Comparison of ENCODE assay signal across 14 mouse cellular contexts in genomic region chr5:139536911-139537738, GRCm38 (mm10). TPM values are rescaled to one million over a fixed set of nuclear protein-coding genes. Genes with fewer than 3 reads are reported as not detected.
DNase-seq lines count a peak whose midpoint lies in the region; ATAC-seq and TF ChIP-seq lines count a peak whose summit lies in the region.
"Had no signal": no experiment of that assay in that cellular context is flagged by ENCODE, and none has a peak within 500 bp of the region (broad histone marks: within the 10 kb centered on the region; RNA-seq: fewer than 3 reads in every experiment).

No protein-coding gene starts in this region.

- H3K9ac ChIP-seq in intestine, embryonic 14.5 days (ENCODE audit: low read length): no peak overlapping the region
- no peak overlapping the region for H3K9ac ChIP-seq in intestine, postnatal 0 days (ENCODE audit: low read depth, low read length)
- H3K9ac ChIP-seq in hindbrain, embryonic 13.5 days: no peak overlapping the region
- H3K9ac ChIP-seq in neural tube, embryonic 12.5 days: 0 out of 2 replicates have a peak overlapping the region, but pooled peaks have one; percentile 13
- H3K9ac ChIP-seq in heart, embryonic 11.5 days (ENCODE audit: low read depth, low read length): no peak overlapping the region
- H3K9ac ChIP-seq: intestine, embryonic 15.5 days; liver, embryonic 14.5 days had no signal

- no peaks in the 10 kb centered on the region for H3K36me3 ChIP-seq in intestine, embryonic 14.5 days (ENCODE audit: control insufficient read depth, insufficient read depth, low read length)
- H3K36me3 ChIP-seq in intestine, postnatal 0 days (ENCODE audit: control insufficient read depth, insufficient read depth): no peaks in the 10 kb centered on the region
- H3K36me3 ChIP-seq in hindbrain, embryonic 13.5 days: no peaks in the 10 kb centered on the region
- no peaks in the 10 kb centered on the region for H3K36me3 ChIP-seq in neural tube, embryonic 12.5 days
- no peaks in the 10 kb centered on the region for H3K36me3 ChIP-seq in heart, embryonic 11.5 days (ENCODE audit: control insufficient read depth, insufficient read depth, low read length)
- H3K36me3 ChIP-seq: intestine, embryonic 15.5 days had no signal

- no peak for ATAC-seq in intestine, embryonic 14.5 days (replicated peaks; ENCODE audit: low FRiP score, low TSS enrichment, low read depth)
- no peak for ATAC-seq in intestine, postnatal 0 days
- ATAC-seq in hindbrain, embryonic 13.5 days (ENCODE audit: low FRiP score): no peak
- ATAC-seq in neural tube, embryonic 12.5 days (ENCODE audit: low FRiP score, low read depth): no peak
- no peak for ATAC-seq in heart, embryonic 11.5 days (replicated peaks; ENCODE audit: insufficient number of reproducible peaks, low FRiP score, low TSS enrichment)

- intact Hi-C loops in left cerebral cortex, postnatal 4 days (cut with DNase I): loop anchor here (10.0 kb wide), 2 partner anchors 128 to 218 kb away; no protein-coding TSS in a partner anchor

- H3K9me3 ChIP-seq in intestine, embryonic 14.5 days (ENCODE audit: control insufficient read depth, low read length): no peaks in the 10 kb centered on the region
- H3K9me3 ChIP-seq in intestine, postnatal 0 days (ENCODE audit: control insufficient read depth): no peaks in the 10 kb centered on the region
- no peaks in the 10 kb centered on the region for H3K9me3 ChIP-seq in hindbrain, embryonic 13.5 days
- H3K9me3 ChIP-seq in neural tube, embryonic 12.5 days: no peaks in the 10 kb centered on the region
- H3K9me3 ChIP-seq in heart, embryonic 11.5 days (replicated peaks; ENCODE audit: control insufficient read depth, low read length): no peaks in the 10 kb centered on the region
- H3K9me3 ChIP-seq: intestine, embryonic 15.5 days had no signal

- no peaks in the 10 kb centered on the region for H3K4me1 ChIP-seq in intestine, embryonic 14.5 days (replicated peaks; ENCODE audit: control insufficient read depth, insufficient read depth, low read length)
- H3K4me1 ChIP-seq in intestine, postnatal 0 days (replicated peaks; ENCODE audit: control insufficient read depth, insufficient read depth, low read length): no peaks in the 10 kb centered on the region
- peaks cover 59% of the 10 kb centered on the region for H3K4me1 ChIP-seq in hindbrain, embryonic 13.5 days (replicated peaks)
- H3K4me1 ChIP-seq in neural tube, embryonic 12.5 days: peaks cover 43% of the 10 kb centered on the region
- no peaks in the 10 kb centered on the region; the same call in 1 of the 2 replicates for H3K4me1 ChIP-seq in heart, embryonic 11.5 days (ENCODE audit: control insufficient read depth, insufficient read depth, low read length)

- peak; percentile 57 for DNase-seq in intestine, embryonic 14.5 days (ENCODE audit: low spot score)
- peak; percentile 59 for DNase-seq in embryo, embryonic 10.5 days (ENCODE audit: low spot score)
- DNase-seq in layer of hippocampus, postnatal 14 days (ENCODE audit: low spot score in 2 of 2): no peak
- no peak for DNase-seq in left cerebral cortex, postnatal 4 days

- H3K27me3 ChIP-seq in intestine, embryonic 14.5 days (replicated peaks; ENCODE audit: control insufficient read depth, insufficient read depth, low read length): peaks cover 97% of the 10 kb centered on the region
- peaks cover 92% of the 10 kb centered on the region for H3K27me3 ChIP-seq in intestine, postnatal 0 days (replicated peaks; ENCODE audit: control insufficient read depth, insufficient read depth, low read length)
- H3K27me3 ChIP-seq in hindbrain, embryonic 13.5 days: peaks cover 84% of the 10 kb centered on the region
- peaks cover 69% of the 10 kb centered on the region for H3K27me3 ChIP-seq in neural tube, embryonic 12.5 days (replicated peaks)
- H3K27me3 ChIP-seq in heart, embryonic 11.5 days (ENCODE audit: control insufficient read depth, insufficient read depth, low read length): peaks cover 89% of the 10 kb centered on the region

- H3K4me3 ChIP-seq in intestine, embryonic 14.5 days (ENCODE audit: low read depth, low read length): no peak overlapping the region
- H3K4me3 ChIP-seq in intestine, postnatal 0 days (ENCODE audit: low read depth, low read length): no peak overlapping the region
- H3K4me3 ChIP-seq in hindbrain, embryonic 13.5 days: no peak overlapping the region
- no peak overlapping the region for H3K4me3 ChIP-seq in neural tube, embryonic 12.5 days
- H3K4me3 ChIP-seq in heart, embryonic 11.5 days (ENCODE audit: low read depth, low read length): no peak overlapping the region
- H3K4me3 ChIP-seq: heart, adult 2 months; intestine, embryonic 15.5 days had no signal

- H3K4me2 ChIP-seq in intestine, embryonic 14.5 days (ENCODE audit: low read length): no peak overlapping the region
- H3K4me2 ChIP-seq in intestine, postnatal 0 days (replicated peaks; ENCODE audit: low read depth): no peak overlapping the region
- H3K4me2 ChIP-seq in hindbrain, embryonic 13.5 days: peak overlapping the region; percentile 19; the same call in 1 of the 2 replicates
- peak overlapping the region; percentile 27; the same call in 1 of the 2 replicates for H3K4me2 ChIP-seq in neural tube, embryonic 12.5 days (replicated peaks)
- no peak overlapping the region for H3K4me2 ChIP-seq in heart, embryonic 11.5 days
- H3K4me2 ChIP-seq: intestine, embryonic 15.5 days had no signal

- 4% methylated on average over 18 of the region's 18 CpGs for WGBS in intestine, embryonic 14.5 days
- 6% methylated on average over 18 of the region's 18 CpGs for WGBS in intestine, postnatal 0 days
- 2% methylated on average over 18 of the region's 18 CpGs for WGBS in hindbrain, embryonic 13.5 days
- WGBS in neural tube, embryonic 12.5 days: 1% methylated on average over 18 of the region's 18 CpGs
- 3% methylated on average over 18 of the region's 18 CpGs for WGBS in heart, embryonic 11.5 days (ENCODE audit: insufficient replicate concordance)

- TF ChIP-seq CTCF in intestine, postnatal 0 days (IDR thresholded peaks at IDR 0.05; ENCODE audit: low read depth): no peak

- no peak overlapping the region for H3K27ac ChIP-seq in intestine, embryonic 14.5 days (ENCODE audit: low read depth)
- H3K27ac ChIP-seq in intestine, postnatal 0 days (ENCODE audit: low read depth, low read length): no peak overlapping the region
- peak overlapping the region; percentile 82 for H3K27ac ChIP-seq in hindbrain, embryonic 13.5 days
- 0 out of 2 replicates have a peak overlapping the region, but pooled peaks have one; percentile 1 for H3K27ac ChIP-seq in neural tube, embryonic 12.5 days
- H3K27ac ChIP-seq in heart, embryonic 11.5 days (ENCODE audit: low read depth, low read length): no peak overlapping the region
- H3K27ac ChIP-seq: heart, adult 2 months; intestine, embryonic 15.5 days; liver, embryonic 14.5 days had no signal

RNA-seq across cellular contexts. Expression of gene Uncx, which starts 6.2 kb away (rescaled TPM):
- not detected in 2 replicates for polyA plus RNA-seq in intestine, embryonic 14.5 days (2014; fragmentation: Nextera tagmentation; extraction: Ambion mirVana)
- polyA plus RNA-seq in intestine, postnatal 0 days (2015; fragmentation: Nextera tagmentation; extraction: Ambion mirVana): not detected in 2 replicates
- 48.8 and 60.7 TPM in 2 replicates for polyA plus RNA-seq in hindbrain, embryonic 13.5 days (2015; fragmentation: Nextera tagmentation; extraction: Ambion mirVana)
- polyA plus RNA-seq in neural tube, embryonic 12.5 days (2016; fragmentation: Nextera tagmentation; extraction: Ambion mirVana): 92.9 and 107 TPM in 2 replicates
- total RNA-seq in layer of hippocampus, postnatal 14 days (2021): under 1 TPM in 1 of 2 experiments, not detected in 1; 0.19 TPM
- total RNA-seq in left cerebral cortex, postnatal 4 days (2021): under 1 TPM in 1 of 2 experiments, not detected in 1; 0.64 TPM
- 0.09 TPM in 1 of 2 replicates, not detected in the other for polyA plus RNA-seq in heart, embryonic 11.5 days (2014; fragmentation: Nextera tagmentation; extraction: Ambion mirVana)
- total RNA-seq: heart, adult 2 months; layer of hippocampus, postnatal 25 days; megakaryocyte progenitor cell, adult 5-6 weeks; MEL had no signal
- polyA plus RNA-seq: heart, adult 2 months; intestine, embryonic 15.5 days; liver, embryonic 14.5 days had no signal

RNA-seq across cellular contexts. Expression of gene Zfand2a, which starts 52.8 kb away (rescaled TPM):
- 5.7 and 9.4 TPM in 2 replicates for polyA plus RNA-seq in intestine, embryonic 14.5 days (2014; fragmentation: Nextera tagmentation; extraction: Ambion mirVana)
- polyA plus RNA-seq in intestine, postnatal 0 days (2015; fragmentation: Nextera tagmentation; extraction: Ambion mirVana): 6.1 and 6.7 TPM in 2 replicates
- polyA plus RNA-seq in hindbrain, embryonic 13.5 days (2015; fragmentation: Nextera tagmentation; extraction: Ambion mirVana): 13.1 and 13.3 TPM in 2 replicates
- 10.1 and 15.2 TPM in 2 replicates for polyA plus RNA-seq in neural tube, embryonic 12.5 days (2016; fragmentation: Nextera tagmentation; extraction: Ambion mirVana)
- total RNA-seq in layer of hippocampus, postnatal 14 days (2021): 10 to 100 TPM; 77.1 to 88.8 TPM
- 10 to 100 TPM; 58.7 to 60.3 TPM for total RNA-seq in left cerebral cortex, postnatal 4 days (2021)
- 6.3 and 7.2 TPM in 2 replicates for polyA plus RNA-seq in heart, embryonic 11.5 days (2014; fragmentation: Nextera tagmentation; extraction: Ambion mirVana)

Comparison
In these comparisons a context has a peak if more than half of its experiments do, and no peak if none do; other contexts are left out.
1. DNase-seq: peak in intestine, embryonic 14.5 days (single experiment) and embryo, embryonic 10.5 days (single experiment); none in layer of hippocampus, postnatal 14 days (0 of 2) and left cerebral cortex, postnatal 4 days (single experiment).
2. H3K27ac ChIP-seq: peak in hindbrain, embryonic 13.5 days (single experiment) and neural tube, embryonic 12.5 days (single experiment); none in intestine, embryonic 14.5 days (single experiment), intestine, postnatal 0 days (single experiment) and heart, embryonic 11.5 days (single experiment).
3. H3K4me2 ChIP-seq: peak in hindbrain, embryonic 13.5 days (single experiment) and neural tube, embryonic 12.5 days (single experiment); none in intestine, embryonic 14.5 days (single experiment), intestine, postnatal 0 days (single experiment) and heart, embryonic 11.5 days (single experiment).
4. RNA of gene Uncx, which starts 6.2 kb away (polyA plus RNA-seq): 92.9 to 107 TPM in neural tube, embryonic 12.5 days and 48.8 to 60.7 TPM in hindbrain, embryonic 13.5 days; 0.09 TPM in heart, embryonic 11.5 days, not detected in intestine, embryonic 14.5 days and not detected in intestine, postnatal 0 days; every median in the first group is over 10 times any median in the second.